Mouse (Mus musculus) thymus, adult 2 months (tissue): ENCODE results near the gene Clip4. TPM values are rescaled to one million over a fixed set of nuclear protein-coding genes. Genes with fewer than 3 reads are reported as not detected.
"Not testable (repeated sequence)": the region's sequence is repeated elsewhere in the genome, so short reads cannot be mapped to it uniquely, and the experiment has no call there.

ENCODE experiments used
- DNase-seq: peaks from one replicate; pipeline ENCODE4 v3.0.0; 2021
- H3K27ac ChIP-seq: fragments of 200-500 bp; 2 replicates; pipeline ENCODE4 v1.5.1; 2012; ENCODE audit warnings: low read length, control low read depth; ENCODE audit not compliant: control insufficient read depth, insufficient read depth
- H3K27me3 ChIP-seq: fragments of 200-500 bp; 2 replicates; pipeline ENCODE4 v1.6.1; 2012; ENCODE audit warnings: mild to moderate bottlenecking, low read length, moderate library complexity, mixed read lengths; ENCODE audit not compliant: control insufficient read depth, insufficient read depth
- H3K36me3 ChIP-seq: fragments of 200-500 bp; 2 replicates; pipeline ENCODE4 v1.6.1; 2012; ENCODE audit warnings: mild to moderate bottlenecking, low read length, moderate library complexity; ENCODE audit not compliant: control insufficient read depth, insufficient read depth
- H3K4me1 ChIP-seq: fragments of 200-500 bp; replicated peaks from 2 replicates; pipeline ENCODE4 v1.6.1; 2012; ENCODE audit warnings: low read length; ENCODE audit not compliant: control insufficient read depth, insufficient read depth
- H3K4me3 ChIP-seq: fragments of 200-500 bp; 2 replicates; pipeline ENCODE4 v1.5.1; 2012; ENCODE audit warnings: mild to moderate bottlenecking, low read length, control low read depth, moderate library complexity; ENCODE audit not compliant: control insufficient read depth, insufficient read depth
- CTCF ChIP-seq: fragments of 200-500 bp; IDR thresholded peaks from 2 replicates; pipeline ENCODE4 v1.5.1; 2012; ENCODE audit warnings: mild to moderate bottlenecking, control low read depth, low read length, moderate library complexity, borderline replicate concordance; ENCODE audit not compliant: control insufficient read depth, poor library complexity, insufficient read depth; ENCODE audit errors: extremely low read depth
- POLR2A ChIP-seq: fragments of 200-500 bp; IDR thresholded peaks from 2 replicates; pipeline ENCODE4 v1.6.1; 2012; ENCODE audit warnings: mild to moderate bottlenecking, low read length, control low read depth, moderate library complexity; ENCODE audit not compliant: control insufficient read depth, poor library complexity, insufficient read depth; ENCODE audit errors: extremely low read depth
- WGBS: fragments of 180-500 bp; shearing (Covaris S2); methylation state at CpG from one replicate; pipeline ENCODE4 v1.1.7; 2018; 5-methylcytosine and 5-hydroxymethylcytosine counted together
- polyA plus RNA-seq: library from polyadenylated mRNA; depleted of rRNA; stranded (reverse); fragments of >200 nt; gene quantifications from 2 replicates; pipeline ENCODE4 v1.2.3, GENCODE M21; 2012; rRNA removed

The Clip4 gene
- polyA plus RNA-seq = 16.2 and 20.2 TPM in 2 replicates

- DNase-seq, H3K4me1 ChIP-seq, H3K4me3 ChIP-seq, H3K36me3 ChIP-seq, H3K27me3 ChIP-seq, H3K27ac ChIP-seq: not testable (repeated sequence)
- WGBS = 87% methylated on average over 1 of the region's 1 CpGs
Observed at GRCm38 (mm10) chr17:71768173-71768572, at the start of gene Clip4. Gene Clip4 (plus strand): TSS chr17:71768473.

- DNase-seq = no peak
- no peak for TF ChIP-seq CTCF
- no peak for TF ChIP-seq POLR2A
- H3K4me1 ChIP-seq = no peaks in the 10 kb centered on the region
- no peaks in the 10 kb centered on the region for H3K36me3 ChIP-seq
- no peak overlapping the region for H3K27ac ChIP-seq
- no peaks in the 10 kb centered on the region for H3K27me3 ChIP-seq
- no peak overlapping the region for H3K4me3 ChIP-seq
Observed at GRCm38 (mm10) chr17:71720434-71720833, 47.8 kb upstream of the Clip4 start.

GRCm38 (mm10) chr17:71721019-71721418, 47.3 kb upstream of the Clip4 start:
- Histone ChIP-seq H3K36me3 (no peaks in the 10 kb centered on the region), H3K27me3 (no peaks in the 10 kb centered on the region), H3K4me1 (no peaks in the 10 kb centered on the region), H3K4me3 (no peak overlapping the region), H3K27ac (no peak overlapping the region)
- 77% methylated on average over 3 of the region's 3 CpGs for WGBS
- no peak for TF ChIP-seq CTCF
- no peak for TF ChIP-seq POLR2A
- no peak for DNase-seq

DNA sequence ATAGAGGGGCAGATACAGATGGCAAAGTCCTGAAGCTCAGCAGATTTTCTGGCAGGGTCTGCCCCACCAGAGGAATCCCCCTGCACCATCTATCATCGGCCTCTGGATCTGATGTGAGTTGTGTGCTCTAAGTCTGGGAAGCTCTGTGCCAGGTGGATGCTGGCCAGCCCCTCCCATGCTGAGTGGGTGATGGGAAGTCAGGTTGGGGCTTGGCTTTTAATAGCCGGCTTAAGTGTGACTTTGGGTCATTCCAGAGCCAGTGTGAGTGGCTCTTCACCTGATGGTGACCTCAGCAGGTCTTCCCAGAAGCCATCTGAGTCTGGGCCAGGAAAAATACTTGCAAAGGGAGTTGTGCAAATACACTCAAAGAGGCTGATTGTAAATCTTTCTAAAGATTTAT, 37.6 kb upstream of the Clip4 start:
- no peak overlapping the region for H3K27ac ChIP-seq
- no peak for TF ChIP-seq POLR2A
- no peak for TF ChIP-seq CTCF
- WGBS = 76% methylated on average over 2 of the region's 2 CpGs

GRCm38 (mm10) chr17:71736442-71736841, 31.8 kb upstream of the Clip4 start:
- 75% methylated on average over 3 of the region's 3 CpGs for WGBS
- Histone ChIP-seq H3K27ac (no peak overlapping the region), H3K27me3 (no peaks in the 10 kb centered on the region), H3K4me3 (no peak overlapping the region), H3K4me1 (no peaks in the 10 kb centered on the region), H3K36me3 (no peaks in the 10 kb centered on the region)
- TF ChIP-seq CTCF (no peak), POLR2A (no peak)
- no peak for DNase-seq

More for the DNA sequence above, 37.6 kb upstream of the Clip4 start:
- DNase-seq = no peak
- H3K27me3 ChIP-seq = no peaks in the 10 kb centered on the region
- H3K36me3 ChIP-seq = no peaks in the 10 kb centered on the region
- no peak overlapping the region for H3K4me3 ChIP-seq
- no peaks in the 10 kb centered on the region for H3K4me1 ChIP-seq

GRCm38 (mm10) chr17:71742156-71742555, 26.1 kb upstream of the Clip4 start:
- H3K27ac ChIP-seq = no peak overlapping the region
- 84% methylated on average over 3 of the region's 3 CpGs for WGBS
- H3K4me1 ChIP-seq = no peaks in the 10 kb centered on the region
- no peak for DNase-seq
- TF ChIP-seq POLR2A (no peak), CTCF (no peak)
- H3K4me3 ChIP-seq = no peak overlapping the region
- H3K27me3 ChIP-seq = no peaks in the 10 kb centered on the region
- no peaks in the 10 kb centered on the region for H3K36me3 ChIP-seq

DNA sequence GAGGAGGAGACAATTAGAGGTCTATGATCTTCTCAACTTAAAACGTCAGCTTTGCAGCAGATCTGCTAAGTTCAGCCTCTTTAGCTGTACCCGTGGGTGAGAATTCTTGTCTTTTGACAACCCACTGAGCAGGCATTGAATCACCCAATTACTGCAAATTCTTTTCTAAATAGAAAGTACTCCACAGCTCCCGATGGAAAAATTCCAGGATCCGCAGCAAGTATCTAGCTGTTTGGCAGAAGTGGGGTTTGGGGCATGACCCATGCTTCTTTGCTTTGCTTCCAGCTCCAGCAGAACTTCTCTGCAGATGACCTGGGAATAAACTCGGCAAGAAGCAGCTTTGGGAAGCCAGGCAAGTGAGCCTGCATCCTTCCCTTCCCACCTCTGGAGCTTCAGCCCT, 25.3 kb upstream of the Clip4 start:
- Histone ChIP-seq H3K4me3 (no peak overlapping the region), H3K27me3 (no peaks in the 10 kb centered on the region), H3K36me3 (no peaks in the 10 kb centered on the region), H3K27ac (no peak overlapping the region), H3K4me1 (no peaks in the 10 kb centered on the region)
- WGBS = 80% methylated on average over 5 of the region's 5 CpGs
- TF ChIP-seq CTCF (no peak), POLR2A (no peak)
- DNase-seq = no peak
